Mouse (Mus musculus) large intestine, adult 2 months (tissue): ENCODE data around the gene Plet1. TPM values are rescaled to one million over a fixed set of nuclear protein-coding genes. Genes with fewer than 3 reads are reported as not detected.

ENCODE experiments used
- DNase-seq: peaks from one replicate; pipeline ENCODE4 v3.0.0-alpha.2; 2012; ENCODE audit warnings: low read depth, low spot score
- WGBS: fragments of 180-500 bp; shearing (Covaris S2); methylation state at CpG from one replicate; pipeline ENCODE4 v1.1.7; 2018; 5-methylcytosine and 5-hydroxymethylcytosine counted together
- polyA plus RNA-seq: library from polyadenylated mRNA; depleted of rRNA; stranded (reverse); fragments of >200 nt; gene quantifications from 2 replicates; pipeline ENCODE4 v1.2.3, GENCODE M21; 2012

The Plet1 gene
- polyA plus RNA-seq, 1 experiment, result 9.1 TPM

GRCm38 (mm10) chr9:50493777-50494176 is 548 bp upstream of the Plet1 start:
- 64% methylated on average over 2 of the region's 2 CpGs for WGBS
- no peak for DNase-seq

DNA sequence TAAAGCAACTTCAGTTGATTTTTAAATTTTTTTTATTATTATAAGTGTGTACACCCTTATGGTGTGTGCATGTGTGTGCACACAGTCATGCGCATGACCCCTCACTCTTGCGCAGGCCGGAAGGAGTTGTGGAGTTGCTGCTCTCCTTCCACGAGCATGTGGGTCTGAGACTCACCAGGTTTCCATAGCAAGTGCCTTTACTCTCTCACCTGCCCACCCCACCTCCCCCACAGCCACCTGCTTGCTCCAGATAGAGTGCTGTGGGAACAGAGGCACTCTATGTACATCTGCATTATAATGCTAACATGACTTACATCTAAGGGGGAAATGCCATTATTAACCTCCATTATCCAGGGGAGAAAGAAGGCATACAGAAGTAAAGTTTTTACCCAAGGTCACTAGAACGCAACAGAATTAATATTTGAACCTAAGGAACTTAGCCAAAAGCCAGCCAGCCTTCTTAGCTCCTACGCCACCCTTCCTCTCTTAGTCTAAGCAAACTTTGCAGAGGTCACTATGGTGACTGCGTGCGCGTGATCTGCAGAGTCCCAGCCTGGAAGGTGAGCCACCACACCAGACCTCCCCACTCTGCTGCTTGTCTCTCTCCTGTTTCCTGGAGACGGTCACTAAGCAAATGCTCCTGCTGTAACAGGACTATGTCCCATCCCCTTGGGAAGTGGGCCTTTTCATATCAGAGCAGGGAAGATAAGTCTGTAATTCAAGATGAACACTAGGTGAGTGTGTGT is 1.3 kb downstream of the Plet1 start:
- DNase-seq, result no peak
- 82% methylated on average over 10 of the region's 10 CpGs for WGBS

- no peak for DNase-seq
- WGBS, result 82% methylated on average over 6 of the region's 6 CpGs
Measured at GRCm38 (mm10) chr9:50496151-50496505, 1.8 kb downstream of the Plet1 start.

GRCm38 (mm10) chr9:50496546-50496945 is 2.2 kb downstream of the Plet1 start:
- 59% methylated on average over 6 of the region's 6 CpGs for WGBS
- DNase-seq, result no peak

DNA sequence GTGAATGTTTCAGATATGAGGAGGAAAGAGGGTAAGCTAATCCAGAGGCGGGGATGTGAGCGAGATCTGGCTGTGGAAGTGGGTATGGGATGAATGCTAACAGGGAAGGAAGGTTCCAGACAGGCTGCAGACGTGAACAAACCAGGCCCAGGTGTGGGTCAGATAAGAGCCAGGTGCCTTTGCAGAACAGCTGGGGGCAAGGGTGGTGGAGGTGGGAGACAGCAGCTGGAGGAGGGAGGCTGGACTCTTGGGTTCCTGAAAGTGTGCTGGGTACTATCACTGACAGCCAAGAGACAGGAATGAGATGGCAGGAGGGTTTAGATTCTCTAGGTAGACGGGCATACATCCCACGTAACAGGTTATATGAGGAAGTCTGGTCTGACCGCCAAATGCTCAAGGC is 2.8 kb downstream of the Plet1 start:
- no peak for DNase-seq
- WGBS, result 63% methylated on average over 6 of the region's 6 CpGs

- WGBS, result 69% methylated on average over 2 of the region's 2 CpGs
- no peak for DNase-seq
Measured at GRCm38 (mm10) chr9:50497536-50497935, 3.2 kb downstream of the Plet1 start.

- 50% methylated on average over 16 of the region's 16 CpGs for WGBS
Measured at GRCm38 (mm10) chr9:50498815-50499214, 4.5 kb downstream of the Plet1 start.

DNA sequence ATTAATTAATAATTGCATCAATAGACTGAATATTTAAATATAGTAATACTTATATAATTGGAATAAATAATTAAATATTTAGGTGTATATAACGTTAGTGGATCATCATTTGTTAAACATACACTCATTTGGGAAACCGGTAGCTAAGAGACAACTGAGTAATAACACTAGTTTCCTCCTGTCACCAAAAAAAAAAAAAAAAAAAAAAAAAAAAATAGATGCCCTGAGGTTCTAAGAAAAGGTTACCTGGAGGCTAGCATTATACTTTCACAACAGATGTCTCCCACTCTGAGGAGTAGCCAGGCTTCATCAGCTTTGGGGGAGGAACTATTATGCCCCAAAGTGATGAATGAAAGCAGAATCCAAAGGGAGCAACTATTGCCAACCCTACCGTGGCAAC is 5.5 kb downstream of the Plet1 start:
- whole genome bisulfite sequencing, result 78% methylated on average over 3 of the region's 3 CpGs
- no peak for DNase-seq

More at GRCm38 (mm10) chr9:50498815-50499214, 4.5 kb downstream of the Plet1 start:
- no peak for DNase-seq

DNA sequence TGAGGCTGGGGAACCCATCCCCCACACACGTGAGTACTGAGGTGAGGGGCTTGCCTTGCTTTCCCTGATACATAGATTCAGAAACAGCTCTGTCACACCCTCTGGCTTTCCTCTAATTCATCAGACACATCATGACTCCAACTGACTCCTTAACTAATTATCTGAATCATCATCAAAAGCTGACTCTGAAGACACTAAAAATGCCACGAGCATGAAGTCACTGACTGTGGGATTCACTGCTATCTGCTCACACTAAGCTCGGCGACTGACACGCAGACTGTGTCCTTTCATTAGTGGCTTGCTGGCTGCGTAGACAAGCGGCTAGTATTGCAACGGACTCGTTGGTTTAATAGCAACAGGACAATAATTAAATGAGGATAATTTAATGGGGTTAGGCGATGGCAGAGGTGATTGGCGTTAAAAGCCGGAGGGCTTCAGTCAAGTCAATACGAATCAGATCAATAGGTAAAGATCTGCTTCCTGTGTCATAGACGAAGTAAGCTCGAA is 6.2 kb downstream of the Plet1 start:
- WGBS, result 56% methylated on average over 15 of the region's 15 CpGs
- no peak for DNase-seq

- peak; percentile 67 for DNase-seq
- WGBS, result 26% methylated on average over 14 of the region's 14 CpGs
Measured at GRCm38 (mm10) chr9:50500974-50501501, 6.7 kb downstream of the Plet1 start.

DNA sequence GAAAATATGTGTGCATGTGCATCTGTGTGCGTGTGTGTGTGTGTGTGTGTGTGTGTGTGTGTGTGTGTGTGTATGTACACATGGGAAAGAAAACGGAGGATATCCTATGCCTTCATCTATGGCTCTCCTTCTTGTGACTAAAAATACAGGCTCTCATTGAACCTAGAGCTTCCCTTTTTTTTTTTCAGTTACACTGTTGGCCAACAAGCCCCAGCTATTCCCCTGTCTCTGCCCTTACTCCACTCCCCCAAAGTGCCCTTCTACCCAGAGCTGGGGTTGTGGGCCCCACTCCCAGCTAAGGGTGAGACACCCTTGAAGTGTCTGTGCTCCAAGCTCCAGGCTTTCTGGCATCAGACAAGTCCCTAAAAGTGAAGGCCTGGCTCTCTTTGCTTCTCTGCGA is 8.6 kb downstream of the Plet1 start:
- DNase-seq, result no peak
- 84% methylated on average over 3 of the region's 3 CpGs for WGBS

- 50% methylated on average over 6 of the region's 6 CpGs for WGBS
- DNase-seq, result no peak
Measured at GRCm38 (mm10) chr9:50505405-50505804, 11.1 kb downstream of the Plet1 start.

- DNase-seq, result no peak
- WGBS, result 17% methylated on average over 7 of the region's 7 CpGs
Measured at GRCm38 (mm10) chr9:50507570-50507969, 13.2 kb downstream of the Plet1 start.

- WGBS, result 72% methylated on average over 5 of the region's 5 CpGs
- no peak for DNase-seq
Measured at GRCm38 (mm10) chr9:50515462-50515861, 21.1 kb downstream of the Plet1 start.

GRCm38 (mm10) chr9:50518781-50519180 is 24.5 kb downstream of the Plet1 start:
- 33% methylated on average over 2 of the region's 2 CpGs for WGBS
- DNase-seq, result no peak

- WGBS, result 85% methylated on average over 6 of the region's 6 CpGs
Measured at GRCm38 (mm10) chr9:50520748-50521147, 26.4 kb downstream of the Plet1 start.

GRCm38 (mm10) chr9:50521562-50521961 is 27.2 kb downstream of the Plet1 start:
- WGBS, result 45% methylated on average over 2 of the region's 2 CpGs
- DNase-seq, result no peak

More at GRCm38 (mm10) chr9:50520748-50521147, 26.4 kb downstream of the Plet1 start:
- DNase-seq, result no peak

GRCm38 (mm10) chr9:50522574-50522973 is 28.2 kb downstream of the Plet1 start:
- no peak for DNase-seq
- WGBS, result 78% methylated on average over 5 of the region's 5 CpGs

- 93% methylated on average over 5 of the region's 5 CpGs for WGBS
- no peak for DNase-seq
Measured at GRCm38 (mm10) chr9:50524936-50525335, 30.6 kb downstream of the Plet1 start.

- no peak for DNase-seq
- WGBS, result 53% methylated on average over 5 of the region's 5 CpGs
Measured at GRCm38 (mm10) chr9:50525585-50525984, 31.3 kb downstream of the Plet1 start.

DNA sequence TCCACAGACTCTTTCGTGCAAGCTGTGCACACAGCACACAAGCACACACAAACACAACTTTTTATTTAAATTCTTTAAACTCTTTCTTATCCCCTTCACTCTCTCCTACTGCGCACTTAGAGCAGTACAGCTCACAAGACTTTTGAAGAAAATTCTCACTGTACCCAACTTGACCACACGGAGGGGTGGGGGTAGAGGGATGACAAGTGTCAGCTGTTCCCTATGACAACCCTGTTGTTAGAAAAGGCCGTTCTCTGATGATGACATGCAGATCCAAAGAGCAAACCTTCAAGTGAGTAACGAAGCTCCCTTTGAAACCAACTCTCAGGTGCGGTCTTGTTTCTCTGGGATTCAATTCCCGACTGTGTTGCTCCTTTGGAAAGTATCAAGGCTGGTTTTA is 33.5 kb downstream of the Plet1 start:
- DNase-seq, result no peak
- WGBS, result 17% methylated on average over 7 of the region's 7 CpGs
